Mouse (Mus musculus): Measurements from ENCODE around the gene Atp6v1e2.

Atp6v1e2 gene

DNA sequence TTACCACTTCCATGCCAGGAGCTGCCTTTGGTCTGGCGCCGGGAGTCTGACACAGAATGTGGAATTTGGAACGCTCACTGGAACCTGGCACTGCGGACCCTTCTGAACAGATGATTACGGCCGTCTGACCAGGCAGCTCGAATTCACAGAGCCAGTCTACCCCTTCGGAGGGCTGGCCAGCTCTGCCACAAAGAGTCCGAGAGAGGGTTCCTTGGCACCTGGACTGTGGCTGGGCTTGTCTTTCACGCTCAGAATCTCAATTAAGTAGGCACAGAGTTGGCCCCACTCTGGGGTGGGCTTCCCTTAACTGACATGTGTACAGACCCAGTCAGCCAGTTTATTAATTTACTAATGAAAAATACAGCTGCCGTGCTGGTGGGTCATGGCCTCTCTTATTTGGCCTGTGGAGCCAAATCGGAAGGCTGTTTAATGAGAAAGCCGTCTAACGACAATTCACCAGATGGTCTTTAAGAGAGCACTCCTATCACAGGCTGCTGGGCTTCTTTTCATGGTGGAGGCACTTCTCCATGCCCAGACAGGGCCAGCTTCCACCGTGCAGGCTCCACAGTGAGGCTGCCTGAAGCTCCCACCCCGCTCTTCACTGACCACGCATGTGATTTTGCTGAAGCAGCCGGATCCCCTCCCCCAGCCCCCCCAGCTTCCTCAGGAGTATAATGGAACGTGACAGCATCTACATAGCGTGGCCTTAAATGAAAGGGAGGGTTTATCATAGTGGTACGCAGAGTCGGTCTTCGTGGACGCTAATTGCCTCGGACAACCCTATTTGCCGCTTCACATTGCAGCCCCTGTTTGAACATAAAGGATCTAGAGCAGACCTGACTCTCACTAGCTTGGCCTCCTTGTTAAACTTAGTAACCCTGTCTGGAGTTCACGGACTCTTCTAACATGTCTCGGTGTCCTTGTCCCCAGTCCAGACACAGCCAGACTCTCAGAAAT lies at the start of gene Atp6v1e2:
Atp6v1e2 (minus strand) TSS at position 58 of the 957 bp plus-strand sequence.
- in situ Hi-C loops (cut with MboI, MseI) = no loop called here

- in situ Hi-C loops (cut with MboI, MseI) = loop anchor here (10.0 kb wide), 1 partner anchor 767 kb away; no protein-coding TSS in a partner anchor
These were observed 49.6 kb upstream of the Atp6v1e2 start for GRCm38 (mm10) chr17:86997323-86997722.

DNA sequence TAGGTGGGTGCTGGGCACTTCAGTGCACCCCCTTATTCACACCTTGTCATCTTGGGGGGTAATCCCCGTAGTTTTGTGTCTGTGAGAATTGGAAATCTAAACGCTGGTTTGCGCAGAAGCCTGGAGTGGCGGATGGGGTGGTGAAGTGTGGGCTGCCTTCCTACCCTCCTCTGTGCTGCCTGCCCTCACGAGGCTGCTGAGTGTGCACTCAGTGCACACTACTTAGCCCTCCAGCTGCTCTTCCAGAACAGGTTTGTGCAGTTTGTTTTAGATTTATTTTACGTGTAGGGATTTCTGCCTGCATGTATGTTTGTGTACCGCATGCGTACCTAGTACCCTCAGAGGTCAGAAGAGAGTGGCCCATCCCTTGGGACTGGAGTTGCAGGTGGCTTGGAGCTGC lies 43.6 kb upstream of the Atp6v1e2 start:
- in situ Hi-C loops (cut with MboI, MseI) = loop anchor here (5.0 to 10.0 kb wide), 2 partner anchors 79 to 773 kb away; no protein-coding TSS in a partner anchor

DNA sequence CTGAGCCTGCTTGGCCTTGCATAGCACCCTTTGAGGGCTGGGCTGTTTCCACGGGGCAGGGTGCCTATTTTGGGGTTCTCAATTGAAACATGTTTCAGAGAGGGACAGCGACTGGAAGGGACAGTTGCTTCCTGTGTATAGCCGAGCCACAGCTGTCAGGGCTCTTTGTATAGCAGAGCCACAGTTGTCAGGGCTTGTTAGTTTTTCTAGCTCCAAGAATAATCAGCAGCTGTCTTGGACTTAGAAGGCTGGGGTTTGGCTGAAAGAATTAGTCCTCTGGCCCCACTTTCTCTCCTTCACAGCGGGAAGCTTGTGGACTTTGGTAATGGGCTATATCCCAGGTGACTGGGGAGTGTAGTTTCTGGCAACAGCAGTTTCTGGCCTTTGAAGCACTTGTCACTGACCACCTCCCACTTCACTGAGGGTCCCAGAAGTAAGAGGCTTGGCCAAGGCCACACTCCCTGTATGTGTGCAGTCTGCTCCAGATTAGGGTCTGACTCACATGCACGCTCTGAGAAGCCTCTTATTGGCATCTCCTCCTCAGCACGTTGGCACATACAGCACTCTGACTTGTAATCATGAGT lies 41.0 kb upstream of the Atp6v1e2 start:
- in situ Hi-C loops (cut with MboI, MseI) = no loop called here

DNA sequence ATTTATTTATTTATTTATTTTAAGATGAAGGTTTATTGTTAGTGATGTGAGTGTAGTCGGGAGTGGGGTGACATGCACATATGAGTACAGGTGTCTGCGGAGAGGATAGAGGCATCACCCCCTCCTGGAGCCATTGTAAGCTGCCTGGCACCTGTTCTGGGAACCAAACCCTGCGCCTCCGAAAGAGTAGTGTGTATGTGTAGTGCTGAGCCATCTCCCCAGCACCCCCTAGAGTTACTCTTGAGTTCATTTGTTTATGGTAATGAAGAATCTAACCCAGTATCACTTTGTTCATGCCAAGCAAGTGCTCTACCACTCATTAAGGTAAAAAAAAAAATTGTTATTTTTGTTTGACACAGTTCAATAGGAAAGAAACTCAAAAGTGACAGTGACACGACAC lies 40.5 kb upstream of the Atp6v1e2 start:
- in situ Hi-C loops (cut with MboI, MseI) = no loop called here

GRCm38 (mm10) chr17:86986449-86987138 lies 38.9 kb upstream of the Atp6v1e2 start:
- in situ Hi-C loops (cut with MboI, MseI) = no loop called here

DNA sequence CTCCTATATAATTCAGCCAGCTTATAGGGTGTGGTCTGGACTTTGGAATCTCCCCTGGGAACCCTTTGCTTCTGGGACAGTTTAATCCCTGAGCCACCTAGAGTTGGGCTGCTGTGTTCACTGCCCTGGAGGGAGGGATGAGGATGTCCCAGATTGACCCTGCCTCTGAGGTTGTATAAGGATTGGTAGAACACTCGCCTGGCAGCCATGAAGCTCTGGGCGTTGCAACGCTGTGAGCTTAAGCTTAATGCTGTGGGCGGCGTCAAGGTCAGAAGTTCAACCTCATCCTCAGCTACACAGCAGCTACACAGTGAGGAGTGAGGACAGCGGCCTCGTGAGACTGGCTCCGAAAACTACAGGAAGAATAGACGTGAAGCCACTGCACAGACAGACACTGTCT lies 34.8 kb upstream of the Atp6v1e2 start:
- in situ Hi-C loops (cut with MboI, MseI) = no loop called here

DNA sequence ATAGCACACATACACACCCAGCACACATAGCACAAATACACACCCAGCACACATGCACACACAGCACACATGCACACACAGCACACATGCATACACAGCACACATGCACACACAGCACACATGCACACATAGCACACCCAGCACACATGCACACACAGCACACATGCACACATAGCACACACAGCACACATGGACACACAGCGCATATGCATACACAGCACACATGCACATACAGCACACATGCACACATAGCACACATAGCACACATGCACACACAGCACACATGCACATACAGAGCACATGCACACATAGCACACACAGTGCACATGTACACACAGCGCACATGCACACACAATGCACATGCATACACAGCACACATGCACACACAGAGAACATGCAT lies 34.0 kb upstream of the Atp6v1e2 start:
- in situ Hi-C loops (cut with MboI, MseI) = no loop called here

GRCm38 (mm10) chr17:86981205-86981604 lies 33.5 kb upstream of the Atp6v1e2 start:
- in situ Hi-C loops (cut with MboI, MseI) = no loop called here

- in situ Hi-C loops (cut with MboI, MseI) = no loop called here
These were observed 30.8 kb upstream of the Atp6v1e2 start for GRCm38 (mm10) chr17:86978496-86978895.

GRCm38 (mm10) chr17:86976387-86976786 lies 28.7 kb upstream of the Atp6v1e2 start:
- in situ Hi-C loops (cut with MboI, MseI) = no loop called here

- in situ Hi-C loops (cut with MboI, MseI) = no loop called here
These were observed 25.4 kb upstream of the Atp6v1e2 start for GRCm38 (mm10) chr17:86973097-86973496.

GRCm38 (mm10) chr17:86971860-86972259 lies 24.2 kb upstream of the Atp6v1e2 start:
- in situ Hi-C loops (cut with MboI, MseI) = no loop called here

- in situ Hi-C loops (cut with MboI, MseI) = no loop called here
These were observed 23.3 kb upstream of the Atp6v1e2 start for GRCm38 (mm10) chr17:86971036-86971435.

GRCm38 (mm10) chr17:86970026-86970750 lies 22.5 kb upstream of the Atp6v1e2 start:
- in situ Hi-C loops (cut with MboI, MseI) = no loop called here

DNA sequence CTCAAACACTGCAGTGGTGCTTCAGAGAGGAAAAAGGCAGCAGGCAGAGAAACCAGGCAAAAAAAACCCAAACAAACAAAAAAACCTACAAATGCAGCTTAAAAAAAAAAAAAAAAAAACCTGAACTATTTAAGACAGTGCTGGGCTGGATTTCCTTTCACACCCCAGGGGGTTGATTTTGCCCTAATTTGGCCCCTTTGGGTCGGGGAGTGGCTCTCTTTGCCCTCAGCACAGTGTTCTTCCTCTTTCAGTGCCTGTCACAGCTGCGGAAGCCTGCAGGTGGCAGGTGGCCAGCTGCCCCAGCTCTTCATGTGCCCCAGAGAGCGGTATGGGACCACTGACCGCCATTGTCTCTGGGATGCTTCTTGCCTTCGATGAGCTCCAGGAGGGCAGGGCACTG lies 21.9 kb upstream of the Atp6v1e2 start:
- in situ Hi-C loops (cut with MboI, MseI) = no loop called here

- in situ Hi-C loops (cut with MboI, MseI) = no loop called here
These were observed 20.9 kb upstream of the Atp6v1e2 start for GRCm38 (mm10) chr17:86968581-86968980.

- in situ Hi-C loops (cut with MboI, MseI) = no loop called here
These were observed 20.1 kb upstream of the Atp6v1e2 start for GRCm38 (mm10) chr17:86967536-86968525.

GRCm38 (mm10) chr17:86967048-86967447 lies 19.4 kb upstream of the Atp6v1e2 start:
- in situ Hi-C loops (cut with MboI, MseI) = no loop called here

- in situ Hi-C loops (cut with MboI, MseI) = no loop called here
These were observed 18.3 kb upstream of the Atp6v1e2 start for GRCm38 (mm10) chr17:86966040-86966439.
